Mouse (Mus musculus) heart, embryonic 16.5 days (tissue): ENCODE measurements around the gene L1td1. TPM values are rescaled to one million over a fixed set of nuclear protein-coding genes. Genes with fewer than 3 reads are reported as not detected.

Source experiments
- ATAC-seq: fragments of 200-750 bp; cut with Nextera tagmentation; replicated peaks from 2 replicates; pipeline ENCODE4 v1.8.0; 2017; ENCODE audit warnings: moderate number of reproducible peaks; ENCODE audit not compliant: insufficient read depth, low FRiP score; ENCODE audit errors: extremely low read depth
- H3K27ac ChIP-seq: fragments of 300-500 bp; sonication (generic); 2 replicates; pipeline ENCODE4 v1.5.1; 2014; ENCODE audit warnings: mild to moderate bottlenecking, low read length, control low read depth, moderate library complexity
- H3K27me3 ChIP-seq: fragments of 300-500 bp; sonication (generic); 2 replicates; pipeline ENCODE4 v1.6.1; 2014; ENCODE audit warnings: low read length, mixed read lengths; ENCODE audit not compliant: control insufficient read depth, insufficient read depth
- H3K36me3 ChIP-seq: fragments of 300-500 bp; sonication (generic); 2 replicates; pipeline ENCODE4 v1.6.1; 2014; ENCODE audit not compliant: control insufficient read depth, insufficient read depth
- H3K4me1 ChIP-seq: fragments of 300-500 bp; sonication (generic); 2 replicates; pipeline ENCODE4 v1.6.1; 2014; ENCODE audit warnings: low read length, mixed read lengths; ENCODE audit not compliant: control insufficient read depth, insufficient read depth
- H3K4me2 ChIP-seq: fragments of 300-500 bp; sonication (generic); 2 replicates; pipeline ENCODE4 v1.6.1; 2014; ENCODE audit warnings: low read depth, mild to moderate bottlenecking, control low read depth, low read length
- H3K4me3 ChIP-seq: fragments of 300-500 bp; sonication (generic); 2 replicates; pipeline ENCODE4 v1.5.1; 2014; ENCODE audit warnings: mild to moderate bottlenecking, control low read depth, low read length
- H3K9ac ChIP-seq: fragments of 300-500 bp; sonication (generic); 2 replicates; pipeline ENCODE4 v1.6.1; 2014; ENCODE audit warnings: low read length, control low read depth
- H3K9me3 ChIP-seq: fragments of 300-500 bp; sonication (generic); replicated peaks from 2 replicates; pipeline ENCODE4 v1.6.1; 2016; ENCODE audit warnings: low read length; ENCODE audit not compliant: control insufficient read depth
- WGBS: fragments of 180-500 bp; shearing (Covaris S2); extraction: QIAGEN DNeasy Blood & Tissue Kit; methylation state at CpG from one replicate; pipeline ENCODE4 v1.1.7; 2014; 5-methylcytosine and 5-hydroxymethylcytosine counted together
- polyA plus RNA-seq: library from polyadenylated mRNA; unstranded; fragments of >200 nt; fragmentation: Nextera tagmentation; extraction: Ambion mirVana; gene quantifications from 2 replicates; pipeline ENCODE4 v1.2.1, GENCODE M21; 2015

L1td1 gene
- polyA plus RNA-seq, 1 experiment from 2014 or later = not detected

GRCm38 (mm10) chr4:98758012-98758821 is 31.7 kb downstream of the L1td1 start:
- H3K4me3 ChIP-seq = no peak overlapping the region
- H3K27me3 ChIP-seq = no peaks in the 10 kb centered on the region
- H3K9me3 ChIP-seq = no peaks in the 10 kb centered on the region
- no peak overlapping the region for H3K27ac ChIP-seq
- no peak overlapping the region for H3K9ac ChIP-seq
- no peaks in the 10 kb centered on the region for H3K36me3 ChIP-seq
- no peaks in the 10 kb centered on the region for H3K4me1 ChIP-seq
- ATAC-seq = peak; percentile 68; the same call in 1 of the 2 replicates
- WGBS = 44% methylated on average over 4 of the region's 4 CpGs
- H3K4me2 ChIP-seq = no peak overlapping the region

- Histone ChIP-seq H3K27ac (peak overlapping the region; percentile 20; the same call in 1 of the 2 replicates), H3K9me3 (no peaks in the 10 kb centered on the region), H3K9ac (no peak overlapping the region), H3K27me3 (no peaks in the 10 kb centered on the region), H3K4me3 (no peak overlapping the region), H3K36me3 (no peaks in the 10 kb centered on the region), H3K4me2 (no peak overlapping the region), H3K4me1 (no peaks in the 10 kb centered on the region)
- WGBS = 57% methylated on average over 3 of the region's 3 CpGs
- ATAC-seq = no peak
These were observed 32.5 kb downstream of the L1td1 start for GRCm38 (mm10) chr4:98758872-98759518.

- no peak overlapping the region for H3K27ac ChIP-seq
- no peak overlapping the region for H3K9ac ChIP-seq
- 64% methylated on average over 14 of the region's 14 CpGs for WGBS
- no peak overlapping the region for H3K4me2 ChIP-seq
- no peaks in the 10 kb centered on the region for H3K4me1 ChIP-seq
- no peaks in the 10 kb centered on the region; the same call in 1 of the 2 replicates for H3K9me3 ChIP-seq
- no peaks in the 10 kb centered on the region for H3K27me3 ChIP-seq
- ATAC-seq = no peak
- H3K4me3 ChIP-seq = no peak overlapping the region
- peaks cover 3% of the 10 kb centered on the region; the same call in 1 of the 2 replicates for H3K36me3 ChIP-seq
These were observed 40.9 kb downstream of the L1td1 start for GRCm38 (mm10) chr4:98767134-98768133.

- no peak overlapping the region for H3K27ac ChIP-seq
- H3K4me1 ChIP-seq = 0 out of 2 replicates have a peak, but pooled peaks cover 9% of the 10 kb centered on the region
- WGBS = 82% methylated on average over 5 of the region's 5 CpGs
- no peaks in the 10 kb centered on the region for H3K27me3 ChIP-seq
- no peaks in the 10 kb centered on the region for H3K9me3 ChIP-seq
- H3K4me3 ChIP-seq = no peak overlapping the region
- no peak overlapping the region for H3K4me2 ChIP-seq
- no peaks in the 10 kb centered on the region; the same call in 1 of the 2 replicates for H3K36me3 ChIP-seq
- no peak overlapping the region for H3K9ac ChIP-seq
- ATAC-seq = no peak
These were observed 47.3 kb downstream of the L1td1 start for GRCm38 (mm10) chr4:98773785-98774184.

- no peak for ATAC-seq
- 0 out of 2 replicates have a peak, but pooled peaks cover 9% of the 10 kb centered on the region for H3K4me1 ChIP-seq
- WGBS = 80% methylated on average over 10 of the region's 10 CpGs
- no peak overlapping the region for H3K9ac ChIP-seq
- no peak overlapping the region for H3K4me2 ChIP-seq
- H3K4me3 ChIP-seq = no peak overlapping the region
- no peak overlapping the region for H3K27ac ChIP-seq
- H3K9me3 ChIP-seq = no peaks in the 10 kb centered on the region
- H3K27me3 ChIP-seq = no peaks in the 10 kb centered on the region; the same call in 1 of the 2 replicates
- H3K36me3 ChIP-seq = no peaks in the 10 kb centered on the region
These were observed 50.3 kb downstream of the L1td1 start for GRCm38 (mm10) chr4:98776721-98777427.

- WGBS = 49% methylated on average over 6 of the region's 6 CpGs
These were observed 50.9 kb downstream of the L1td1 start for GRCm38 (mm10) chr4:98777464-98777863.

GRCm38 (mm10) chr4:98778219-98778618 is 51.7 kb downstream of the L1td1 start:
- Histone ChIP-seq H3K36me3 (no peaks in the 10 kb centered on the region), H3K4me2 (peak overlapping the region; percentile 27), H3K27ac (no peak overlapping the region), H3K9me3 (no peaks in the 10 kb centered on the region), H3K4me3 (no peak overlapping the region), H3K27me3 (no peaks in the 10 kb centered on the region; the same call in 1 of the 2 replicates), H3K9ac (no peak overlapping the region), H3K4me1 (0 out of 2 replicates have a peak, but pooled peaks cover 9% of the 10 kb centered on the region)
- no peak for ATAC-seq
- WGBS = 15% methylated on average over 16 of the region's 16 CpGs

More at GRCm38 (mm10) chr4:98777464-98777863, 50.9 kb downstream of the L1td1 start:
- no peak overlapping the region for H3K4me3 ChIP-seq
- no peak for ATAC-seq
- no peaks in the 10 kb centered on the region for H3K9me3 ChIP-seq
- no peak overlapping the region for H3K9ac ChIP-seq
- no peaks in the 10 kb centered on the region for H3K36me3 ChIP-seq
- no peak overlapping the region for H3K27ac ChIP-seq
- no peak overlapping the region for H3K4me2 ChIP-seq
- no peaks in the 10 kb centered on the region; the same call in 1 of the 2 replicates for H3K27me3 ChIP-seq
- H3K4me1 ChIP-seq = 0 out of 2 replicates have a peak, but pooled peaks cover 9% of the 10 kb centered on the region

- no peak for ATAC-seq
- Histone ChIP-seq H3K4me1 (peaks cover 8% of the 10 kb centered on the region), H3K4me3 (no peak overlapping the region), H3K27ac (no peak overlapping the region), H3K9ac (no peak overlapping the region), H3K4me2 (no peak overlapping the region), H3K27me3 (no peaks in the 10 kb centered on the region), H3K36me3 (no peaks in the 10 kb centered on the region), H3K9me3 (no peaks in the 10 kb centered on the region)
- WGBS = 34% methylated on average over 8 of the region's 8 CpGs
These were observed 59.3 kb downstream of the L1td1 start for GRCm38 (mm10) chr4:98785851-98786250.
